ENCODE assay signal across 13 mouse cellular contexts in the genomic region with DNA sequence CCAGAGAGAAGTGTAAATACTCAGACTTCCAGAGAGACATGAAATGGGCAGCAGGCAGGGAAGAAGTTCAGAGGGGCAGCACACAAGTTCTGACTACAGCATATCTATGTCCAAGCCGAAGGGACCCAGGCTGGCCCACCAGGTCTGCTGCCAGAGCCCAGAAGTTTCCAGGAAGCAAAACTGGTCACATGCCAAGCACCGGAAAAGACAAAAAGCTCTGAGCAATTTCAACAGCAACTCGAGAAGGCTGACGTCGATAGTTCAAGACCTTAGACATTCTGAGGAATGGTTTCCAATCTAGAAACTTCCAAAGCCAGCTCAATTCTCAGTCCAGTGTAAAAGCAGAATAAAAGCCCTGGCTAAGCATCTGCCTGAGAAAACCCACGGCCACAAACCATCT. TPM values are rescaled to one million over a fixed set of nuclear protein-coding genes. Genes with fewer than 3 reads are reported as not detected.
DNase-seq lines count a peak whose midpoint lies in the region; ATAC-seq and TF ChIP-seq lines count a peak whose summit lies in the region.
"Had no signal": no experiment of that assay in that cellular context is flagged by ENCODE, and none has a peak within 500 bp of the region (broad histone marks: within the 10 kb centered on the region; RNA-seq: fewer than 3 reads in every experiment).

No protein-coding gene starts in this region.

- H3K9ac ChIP-seq in liver, adult 2 months (ENCODE audit: low read depth, low read length) = peak overlapping the region; percentile 7; the same call in 1 of the 2 replicates
- H3K9ac ChIP-seq in stomach, embryonic 16.5 days (ENCODE audit: low read length) = no peak overlapping the region
- H3K9ac ChIP-seq in hindbrain, embryonic 12.5 days = no peak overlapping the region
- H3K9ac ChIP-seq: liver, postnatal 0 days had no signal

- H3K79me2 ChIP-seq in liver, adult 2 months (ENCODE audit: control insufficient read depth, insufficient read depth, low read length) = no peaks in the 10 kb centered on the region

- H3K27me3 ChIP-seq in liver, adult 2 months (ENCODE audit: control insufficient read depth, insufficient read depth, low read length) = no peaks in the 10 kb centered on the region
- no peaks in the 10 kb centered on the region for H3K27me3 ChIP-seq in stomach, embryonic 16.5 days (ENCODE audit: control insufficient read depth, insufficient read depth, low read length)
- no peaks in the 10 kb centered on the region for H3K27me3 ChIP-seq in hindbrain, embryonic 12.5 days

- no peak for TF ChIP-seq POLR2A in liver, adult 2 months (IDR thresholded peaks at IDR 0.05; ENCODE audit: extremely low read depth, insufficient read depth, low read length)

- DNase-seq in liver, adult 2 months (ENCODE audit: extremely low read depth, low read depth, low spot score) = no peak
- no peak for DNase-seq in liver
- peak; percentile 46 to 51 for DNase-seq in heart, postnatal 10 days
- peak; percentile 51 to 65 for DNase-seq in kidney, postnatal 4 days
- DNase-seq in urinary bladder, postnatal 10 days (ENCODE audit: low spot score) = no peak
- no peak for DNase-seq in spleen, postnatal 36 days (ENCODE audit: low spot score in 2 of 2)
- DNase-seq: cerebellum, adult 9-11 months; liver, postnatal 0 days; thymus, postnatal 14 days had no signal

- no peak for ATAC-seq in stomach, embryonic 16.5 days (ENCODE audit: insufficient read depth, low FRiP score)
- ATAC-seq in hindbrain, embryonic 12.5 days (ENCODE audit: low FRiP score) = no peak
- ATAC-seq: liver, postnatal 0 days had no signal

- WGBS in liver, adult 2 months = 13% methylated on average over 6 of the region's 6 CpGs
- WGBS in stomach, embryonic 16.5 days = 48% methylated on average over 6 of the region's 6 CpGs
- 78% methylated on average over 6 of the region's 6 CpGs for WGBS in hindbrain, embryonic 12.5 days

- peaks cover 17% of the 10 kb centered on the region for H3K36me3 ChIP-seq in liver, adult 2 months (ENCODE audit: control insufficient read depth, insufficient read depth, low read length)
- H3K36me3 ChIP-seq in stomach, embryonic 16.5 days (ENCODE audit: control insufficient read depth, insufficient read depth, low read length) = no peaks in the 10 kb centered on the region
- H3K36me3 ChIP-seq in hindbrain, embryonic 12.5 days = no peaks in the 10 kb centered on the region

- H3K4me2 ChIP-seq in stomach, embryonic 16.5 days (ENCODE audit: low read depth, low read length) = no peak overlapping the region
- no peak overlapping the region for H3K4me2 ChIP-seq in hindbrain, embryonic 12.5 days (replicated peaks)

- no peak for TF ChIP-seq CTCF in liver, adult 2 months (IDR thresholded peaks at IDR 0.05; ENCODE audit: low read depth, low read length)

- H3K4me3 ChIP-seq in liver, adult 2 months (ENCODE audit: insufficient read depth, low read depth, low read length) = no peak overlapping the region
- H3K4me3 ChIP-seq in stomach, embryonic 16.5 days (replicated peaks; ENCODE audit: low read length) = no peak overlapping the region
- H3K4me3 ChIP-seq in hindbrain, embryonic 12.5 days = no peak overlapping the region

- H3K9me3 ChIP-seq in stomach, embryonic 16.5 days (replicated peaks; ENCODE audit: control insufficient read depth, low read length) = no peaks in the 10 kb centered on the region
- H3K9me3 ChIP-seq in hindbrain, embryonic 12.5 days (replicated peaks) = no peaks in the 10 kb centered on the region

- peaks cover 13% of the 10 kb centered on the region for H3K4me1 ChIP-seq in liver, adult 2 months (ENCODE audit: control insufficient read depth, insufficient read depth, low read length)
- H3K4me1 ChIP-seq in stomach, embryonic 16.5 days (ENCODE audit: control insufficient read depth, insufficient read depth, low read length) = peaks cover 11% of the 10 kb centered on the region; the same call in 1 of the 2 replicates
- H3K4me1 ChIP-seq in hindbrain, embryonic 12.5 days = no peaks in the 10 kb centered on the region

- intact Hi-C loops in heart, postnatal 10 days (cut with DNase I) = no loop called here

- peak overlapping the region; percentile 84 for H3K27ac ChIP-seq in liver, adult 2 months (replicated peaks; ENCODE audit: insufficient read depth, low read depth, low read length)
- H3K27ac ChIP-seq in stomach, embryonic 16.5 days (ENCODE audit: low read length) = peak overlapping the region; percentile 60
- no peak overlapping the region for H3K27ac ChIP-seq in hindbrain, embryonic 12.5 days

RNA-seq across cellular contexts. Expression of gene Mesp2, which starts 21.1 kb away (rescaled TPM):
- 0.07 and 0.09 TPM in 2 replicates for total RNA-seq in liver, adult 2 months (2014; rRNA removed)
- polyA plus RNA-seq in liver, adult 2 months (2012; rRNA removed) = 0.23 and 0.24 TPM in 2 replicates
- under 1 TPM; 0.12 to 0.40 TPM for total RNA-seq in heart, postnatal 10 days (2021)
- 1.3 TPM in 2 replicates for polyA plus RNA-seq in stomach, embryonic 16.5 days (2015; fragmentation: Nextera tagmentation; extraction: Ambion mirVana)
- 0.42 and 0.56 TPM in 2 replicates for polyA plus RNA-seq in hindbrain, embryonic 12.5 days (2016; fragmentation: Nextera tagmentation; extraction: Ambion mirVana)
- total RNA-seq: granulocyte monocyte progenitor cell, adult 5-6 weeks had no signal

RNA-seq across cellular contexts. Expression of gene Anpep, which starts 29.3 kb away (rescaled TPM):
- 31.4 and 56.5 TPM in 2 replicates for total RNA-seq in liver, adult 2 months (2014; rRNA removed)
- polyA plus RNA-seq in liver, adult 2 months (2012; rRNA removed) = 92.5 and 100 TPM in 2 replicates
- 10 to 100 TPM; 26.6 to 29.3 TPM for total RNA-seq in heart, postnatal 10 days (2021)
- polyA plus RNA-seq in stomach, embryonic 16.5 days (2015; fragmentation: Nextera tagmentation; extraction: Ambion mirVana) = 54.7 and 59.3 TPM in 2 replicates
- polyA plus RNA-seq in hindbrain, embryonic 12.5 days (2016; fragmentation: Nextera tagmentation; extraction: Ambion mirVana) = 3.5 and 4.6 TPM in 2 replicates
- total RNA-seq: granulocyte monocyte progenitor cell, adult 5-6 weeks had no signal

RNA-seq across cellular contexts. Expression of gene Mesp1, which starts 38.0 kb away (rescaled TPM):
- 0.18 and 0.20 TPM in 2 replicates for total RNA-seq in liver, adult 2 months (2014; rRNA removed)
- polyA plus RNA-seq in liver, adult 2 months (2012; rRNA removed) = not detected in 2 replicates
- not detected for total RNA-seq in heart, postnatal 10 days (2021)
- 0.17 TPM in 1 of 2 replicates, not detected in the other for polyA plus RNA-seq in stomach, embryonic 16.5 days (2015; fragmentation: Nextera tagmentation; extraction: Ambion mirVana)
- 0.17 TPM in 1 of 2 replicates, not detected in the other for polyA plus RNA-seq in hindbrain, embryonic 12.5 days (2016; fragmentation: Nextera tagmentation; extraction: Ambion mirVana)
- total RNA-seq: adrenal gland, adult 18-20 months; granulocyte monocyte progenitor cell, adult 5-6 weeks had no signal
- polyA plus RNA-seq: liver, postnatal 0 days had no signal

Comparison
In these comparisons a context has a peak if more than half of its experiments do, and no peak if none do; other contexts are left out.
1. DNase-seq: peak in heart, postnatal 10 days (2 of 2) and kidney, postnatal 4 days (2 of 2); none in liver, adult 2 months (single experiment), liver (single experiment), urinary bladder, postnatal 10 days (single experiment) and spleen, postnatal 36 days (0 of 2).